Mouse (Mus musculus) midbrain, embryonic 13.5 days (tissue): ENCODE results near the gene Gm20517. TPM values are rescaled to one million over a fixed set of nuclear protein-coding genes. Genes with fewer than 3 reads are reported as not detected.
A peak's percentile ranks its signal among the peaks of the same experiment; 100 is the strongest.

Source experiments
- ATAC-seq: fragments of 200-750 bp; cut with Nextera tagmentation; 2 replicates; pipeline ENCODE4 v1.8.0; 2017; ENCODE audit warnings: mild to moderate bottlenecking, moderate TSS enrichment, moderate library complexity
- H3K27ac ChIP-seq: fragments of 300-500 bp; sonication (generic); 2 replicates; pipeline ENCODE4 v1.5.1; 2015; ENCODE audit warnings: inconsistent platforms, mild to moderate bottlenecking, moderate library complexity
- H3K27me3 ChIP-seq: fragments of 300-500 bp; sonication (generic); 2 replicates; pipeline ENCODE4 v1.6.1; 2015; ENCODE audit warnings: mild to moderate bottlenecking, inconsistent platforms
- H3K36me3 ChIP-seq: fragments of 300-500 bp; sonication (generic); 2 replicates; pipeline ENCODE4 v1.6.1; 2015; ENCODE audit warnings: mild to moderate bottlenecking, inconsistent platforms
- H3K4me1 ChIP-seq: fragments of 300-500 bp; sonication (generic); replicated peaks from 2 replicates; pipeline ENCODE4 v1.6.1; 2015; ENCODE audit warnings: inconsistent platforms
- H3K4me2 ChIP-seq: fragments of 300-500 bp; sonication (generic); replicated peaks from 2 replicates; pipeline ENCODE4 v1.6.1; 2015; ENCODE audit warnings: moderate library complexity, mild to moderate bottlenecking, inconsistent platforms
- H3K4me3 ChIP-seq: fragments of 300-500 bp; sonication (generic); replicated peaks from 2 replicates; pipeline ENCODE4 v1.5.1; 2015; ENCODE audit warnings: mild to moderate bottlenecking, inconsistent platforms
- H3K9ac ChIP-seq: fragments of 300-500 bp; sonication (generic); replicated peaks from 2 replicates; pipeline ENCODE4 v1.6.1; 2015; ENCODE audit warnings: mild to moderate bottlenecking, inconsistent platforms
- H3K9me3 ChIP-seq: fragments of 300-500 bp; sonication (generic); 2 replicates; pipeline ENCODE4 v1.6.1; 2016; ENCODE audit warnings: mild to moderate bottlenecking, inconsistent platforms
- WGBS: fragments of 180-500 bp; shearing (Covaris S2); methylation state at CpG from one replicate; pipeline ENCODE4 v1.1.7; 2015; 5-methylcytosine and 5-hydroxymethylcytosine counted together
- polyA plus RNA-seq: library from polyadenylated mRNA; unstranded; fragments of >200 nt; fragmentation: Nextera tagmentation; extraction: Ambion mirVana; gene quantifications from 2 replicates; pipeline ENCODE4 v1.2.1, GENCODE M21; 2015

The Gm20517 gene
- polyA plus RNA-seq, 1 experiment from 2014 or later, result 2.4 TPM

- H3K27ac ChIP-seq, result no peak overlapping the region
- no peak overlapping the region for H3K4me2 ChIP-seq
- H3K36me3 ChIP-seq, result no peaks in the 10 kb centered on the region
- H3K9ac ChIP-seq, result no peak overlapping the region
- WGBS, result 88% methylated on average over 3 of the region's 3 CpGs
- H3K27me3 ChIP-seq, result peaks cover 8% of the 10 kb centered on the region
- ATAC-seq, result no peak
- no peak overlapping the region for H3K4me3 ChIP-seq
- peaks cover 35% of the 10 kb centered on the region for H3K4me1 ChIP-seq
- no peaks in the 10 kb centered on the region for H3K9me3 ChIP-seq
Measured at GRCm38 (mm10) chr17:47691650-47692049, 80.3 kb downstream of the Gm20517 start.

- peak overlapping the region; percentile 64 for H3K4me2 ChIP-seq
- H3K4me3 ChIP-seq, result peak overlapping the region; percentile 74
- H3K36me3 ChIP-seq, result no peaks in the 10 kb centered on the region
- H3K4me1 ChIP-seq, result peaks cover 27% of the 10 kb centered on the region
- peak overlapping the region; percentile 67 for H3K27ac ChIP-seq
- H3K9ac ChIP-seq, result peak overlapping the region; percentile 89
- peaks cover 8% of the 10 kb centered on the region for H3K27me3 ChIP-seq
- no peak; the same call in 1 of the 2 replicates for ATAC-seq
- no peaks in the 10 kb centered on the region for H3K9me3 ChIP-seq
- 31% methylated on average over 13 of the region's 13 CpGs for WGBS
Measured at GRCm38 (mm10) chr17:47693671-47694441, 82.5 kb downstream of the Gm20517 start.

- Histone ChIP-seq H3K4me2 (peak within 1 kb of the TSS; percentile 64), H3K4me1 (peaks cover 24% of the 10 kb centered on the region), H3K27me3 (peaks cover 8% of the 10 kb centered on the region), H3K27ac (peak within 1 kb of the TSS; percentile 67), H3K4me3 (peak within 1 kb of the TSS; percentile 74), H3K9me3 (no peaks in the 10 kb centered on the region), H3K36me3 (peaks cover 1% of the 10 kb centered on the region; the same call in 1 of the 2 replicates), H3K9ac (peak within 1 kb of the TSS; percentile 89)
- 4% methylated on average over 3 of the region's 3 CpGs for WGBS
- no peak for ATAC-seq
Measured at GRCm38 (mm10) chr17:47694442-47694502, 82.9 kb downstream of the Gm20517 start, which contains the start of gene Gm21981. Gm21981 (minus strand) TSS chr17:47694455.

GRCm38 (mm10) chr17:47694503-47695336 is 83.3 kb downstream of the Gm20517 start, which contains the start of gene Prickle4:
Prickle4 (minus strand) TSS chr17:47694736.
- H3K4me2 ChIP-seq, result peak within 1 kb of the TSS; percentile 64
- H3K27ac ChIP-seq, result peak within 1 kb of the TSS; percentile 67
- H3K9me3 ChIP-seq, result no peaks in the 10 kb centered on the region
- peaks cover 8% of the 10 kb centered on the region for H3K27me3 ChIP-seq
- H3K4me3 ChIP-seq, result peak within 1 kb of the TSS; percentile 74
- WGBS, result under 1% methylated on average over 78 of the region's 82 CpGs
- H3K4me1 ChIP-seq, result peaks cover 19% of the 10 kb centered on the region
- peak; percentile 96 for ATAC-seq
- peak within 1 kb of the TSS; percentile 89 for H3K9ac ChIP-seq
- peaks cover 6% of the 10 kb centered on the region; the same call in 1 of the 2 replicates for H3K36me3 ChIP-seq

- WGBS, result 0% methylated on average over 22 of the region's 23 CpGs
- H3K4me3 ChIP-seq, result peak overlapping the region; percentile 74
- peak overlapping the region; percentile 64 for H3K4me2 ChIP-seq
- H3K4me1 ChIP-seq, result peaks cover 17% of the 10 kb centered on the region
- peaks cover 12% of the 10 kb centered on the region for H3K36me3 ChIP-seq
- H3K9me3 ChIP-seq, result no peaks in the 10 kb centered on the region
- H3K27me3 ChIP-seq, result peaks cover 8% of the 10 kb centered on the region
- peak overlapping the region; percentile 67 for H3K27ac ChIP-seq
- peak overlapping the region; percentile 89 for H3K9ac ChIP-seq
- no peak for ATAC-seq
Measured at GRCm38 (mm10) chr17:47695337-47695710, 83.9 kb downstream of the Gm20517 start.

- Histone ChIP-seq H3K4me1 (peaks cover 17% of the 10 kb centered on the region), H3K9me3 (no peaks in the 10 kb centered on the region), H3K27ac (no peak overlapping the region), H3K4me2 (no peak overlapping the region), H3K4me3 (no peak overlapping the region), H3K36me3 (peaks cover 40% of the 10 kb centered on the region), H3K27me3 (peaks cover 11% of the 10 kb centered on the region), H3K9ac (no peak overlapping the region; the same call in 1 of the 2 replicates)
- no peak for ATAC-seq
- 90% methylated on average over 10 of the region's 10 CpGs for WGBS
Measured at GRCm38 (mm10) chr17:47698156-47698555, 86.8 kb downstream of the Gm20517 start.

- 83% methylated on average over 2 of the region's 2 CpGs for WGBS
- ATAC-seq, result no peak
Measured at GRCm38 (mm10) chr17:47699055-47699454, 87.7 kb downstream of the Gm20517 start.

GRCm38 (mm10) chr17:47701793-47702192 is 90.4 kb downstream of the Gm20517 start:
- Histone ChIP-seq H3K27me3 (peaks cover 8% of the 10 kb centered on the region; the same call in 1 of the 2 replicates), H3K9ac (no peak overlapping the region), H3K4me3 (no peak overlapping the region), H3K4me1 (no peaks in the 10 kb centered on the region), H3K36me3 (peaks cover 55% of the 10 kb centered on the region), H3K4me2 (no peak overlapping the region), H3K27ac (no peak overlapping the region), H3K9me3 (no peaks in the 10 kb centered on the region)
- ATAC-seq, result no peak
- 85% methylated on average over 9 of the region's 9 CpGs for WGBS

More at GRCm38 (mm10) chr17:47699055-47699454, 87.7 kb downstream of the Gm20517 start:
- H3K9me3 ChIP-seq, result no peaks in the 10 kb centered on the region
- no peak overlapping the region for H3K27ac ChIP-seq
- H3K4me3 ChIP-seq, result no peak overlapping the region
- H3K4me1 ChIP-seq, result peaks cover 12% of the 10 kb centered on the region
- H3K4me2 ChIP-seq, result no peak overlapping the region
- H3K36me3 ChIP-seq, result peaks cover 49% of the 10 kb centered on the region
- no peak overlapping the region for H3K9ac ChIP-seq
- peaks cover 8% of the 10 kb centered on the region; the same call in 1 of the 2 replicates for H3K27me3 ChIP-seq

- Histone ChIP-seq H3K27me3 (peaks cover 8% of the 10 kb centered on the region; the same call in 1 of the 2 replicates), H3K9ac (no peak overlapping the region), H3K36me3 (peaks cover 55% of the 10 kb centered on the region), H3K9me3 (no peaks in the 10 kb centered on the region), H3K4me1 (no peaks in the 10 kb centered on the region), H3K4me2 (no peak overlapping the region), H3K27ac (no peak overlapping the region), H3K4me3 (no peak overlapping the region)
- peak; percentile 15; the same call in 1 of the 2 replicates for ATAC-seq
- 49% methylated on average over 28 of the region's 28 CpGs for WGBS
Measured at GRCm38 (mm10) chr17:47702548-47703345, 91.4 kb downstream of the Gm20517 start.

- Histone ChIP-seq H3K4me1 (no peaks in the 10 kb centered on the region), H3K36me3 (peaks cover 55% of the 10 kb centered on the region)
- 35% methylated on average over 20 of the region's 20 CpGs for WGBS
Measured at GRCm38 (mm10) chr17:47703556-47703955, 92.2 kb downstream of the Gm20517 start.

GRCm38 (mm10) chr17:47704692-47705091 is 93.3 kb downstream of the Gm20517 start:
- Histone ChIP-seq H3K27me3 (peaks cover 8% of the 10 kb centered on the region; the same call in 1 of the 2 replicates), H3K27ac (no peak overlapping the region), H3K4me2 (no peak overlapping the region), H3K36me3 (peaks cover 49% of the 10 kb centered on the region), H3K4me1 (no peaks in the 10 kb centered on the region), H3K4me3 (no peak overlapping the region), H3K9me3 (no peaks in the 10 kb centered on the region), H3K9ac (no peak overlapping the region)
- ATAC-seq, result no peak
- WGBS, result 81% methylated on average over 4 of the region's 4 CpGs

More at GRCm38 (mm10) chr17:47703556-47703955, 92.2 kb downstream of the Gm20517 start:
- H3K27me3 ChIP-seq, result peaks cover 8% of the 10 kb centered on the region; the same call in 1 of the 2 replicates
- H3K9me3 ChIP-seq, result no peaks in the 10 kb centered on the region
- no peak overlapping the region for H3K4me3 ChIP-seq
- no peak overlapping the region for H3K27ac ChIP-seq
- peak; percentile 13; the same call in 1 of the 2 replicates for ATAC-seq
- no peak overlapping the region for H3K4me2 ChIP-seq
- H3K9ac ChIP-seq, result no peak overlapping the region
